In the genomic region with DNA sequence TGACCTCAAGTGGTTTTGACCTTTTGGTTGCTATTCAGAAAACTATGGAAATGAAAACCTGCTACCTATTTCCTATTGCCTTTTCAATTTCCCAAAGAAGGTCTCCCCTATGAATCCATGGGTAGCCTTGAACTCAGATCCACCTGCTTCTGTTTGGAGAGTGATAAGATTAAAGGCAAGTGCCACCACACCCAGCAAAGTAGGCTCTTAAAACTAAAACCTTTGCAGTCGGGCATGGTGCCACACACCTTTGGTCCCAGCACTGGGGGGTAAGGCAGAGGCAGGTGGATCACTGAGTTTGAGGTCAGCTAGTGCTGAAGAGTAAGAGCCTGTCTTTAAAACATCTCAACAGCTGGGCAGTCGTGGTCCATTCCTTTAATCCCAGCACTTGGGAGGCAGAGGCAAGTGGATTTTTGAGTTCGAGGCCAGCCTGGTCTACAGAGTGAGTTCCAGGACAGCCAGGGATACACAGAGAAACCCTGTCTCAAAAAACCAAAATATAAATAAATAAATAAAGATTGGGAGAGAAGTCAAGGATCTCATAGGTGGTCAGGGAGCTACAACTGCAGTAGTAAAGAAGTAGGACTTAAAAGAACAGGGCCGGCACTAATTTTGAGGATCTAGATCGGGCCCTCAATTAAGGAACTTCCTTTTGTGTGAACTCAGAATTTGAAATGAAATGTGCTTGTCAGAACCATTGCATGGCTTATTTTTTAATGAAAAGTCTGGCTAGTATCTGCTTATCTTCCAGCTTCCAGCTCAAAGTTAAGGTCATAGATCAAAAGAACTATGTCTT, we compare ENCODE assay signal across 8 mouse cellular contexts. TPM values are rescaled to one million over a fixed set of nuclear protein-coding genes. Genes with fewer than 3 reads are reported as not detected.
DNase-seq lines count a peak whose midpoint lies in the region; ATAC-seq and TF ChIP-seq lines count a peak whose summit lies in the region.

No protein-coding gene starts in this region.

- 0 out of 2 replicates have a peak, but pooled peaks cover 3% of the 10 kb centered on the region for H3K4me1 ChIP-seq in lung, embryonic 14.5 days (ENCODE audit: insufficient read depth)
- peaks cover 13% of the 10 kb centered on the region for H3K4me1 ChIP-seq in kidney, embryonic 15.5 days
- H3K4me1 ChIP-seq in midbrain, embryonic 15.5 days, result peaks cover 20% of the 10 kb centered on the region

- H3K36me3 ChIP-seq in lung, embryonic 14.5 days (ENCODE audit: insufficient read depth), result peaks cover 14% of the 10 kb centered on the region
- H3K36me3 ChIP-seq in kidney, embryonic 15.5 days, result peaks cover 18% of the 10 kb centered on the region
- 0 out of 2 replicates have a peak, but pooled peaks cover 9% of the 10 kb centered on the region for H3K36me3 ChIP-seq in midbrain, embryonic 15.5 days (replicated peaks)

- no peak for TF ChIP-seq CTCF in lung, embryonic 14.5 days (IDR thresholded peaks at IDR 0.05; ENCODE audit: low read depth)

- H3K27me3 ChIP-seq in lung, embryonic 14.5 days (ENCODE audit: insufficient read depth, low read length), result no peaks in the 10 kb centered on the region
- no peaks in the 10 kb centered on the region for H3K27me3 ChIP-seq in kidney, embryonic 15.5 days
- H3K27me3 ChIP-seq in midbrain, embryonic 15.5 days (replicated peaks), result no peaks in the 10 kb centered on the region

- peak overlapping the region; percentile 84 for H3K4me3 ChIP-seq in lung, embryonic 14.5 days (ENCODE audit: low read depth, low read length)
- peak overlapping the region; percentile 87 for H3K4me3 ChIP-seq in kidney, embryonic 15.5 days (replicated peaks)
- peak overlapping the region; percentile 98 for H3K4me3 ChIP-seq in midbrain, embryonic 15.5 days

- peak overlapping the region; percentile 82; the same call in 1 of the 2 replicates for H3K9ac ChIP-seq in lung, embryonic 14.5 days
- H3K9ac ChIP-seq in kidney, embryonic 15.5 days, result 0 out of 2 replicates have a peak overlapping the region, but pooled peaks have one; percentile 21
- 0 out of 2 replicates have a peak overlapping the region, but pooled peaks have one; percentile 93 for H3K9ac ChIP-seq in midbrain, embryonic 15.5 days

- intact Hi-C loops in left cerebral cortex, postnatal 4 days (cut with DNase I), result loop anchor here (5.0 kb wide), 1 partner anchor 103 kb away; no protein-coding TSS in a partner anchor

- WGBS in lung, embryonic 14.5 days, result 64% methylated on average over 5 of the region's 5 CpGs
- WGBS in kidney, embryonic 15.5 days, result 76% methylated on average over 5 of the region's 5 CpGs
- WGBS in midbrain, embryonic 15.5 days, result 75% methylated on average over 5 of the region's 5 CpGs

- no peaks in the 10 kb centered on the region for H3K9me3 ChIP-seq in lung, embryonic 14.5 days (ENCODE audit: low read depth, low read length)
- no peaks in the 10 kb centered on the region for H3K9me3 ChIP-seq in kidney, embryonic 15.5 days (replicated peaks)
- H3K9me3 ChIP-seq in midbrain, embryonic 15.5 days, result no peaks in the 10 kb centered on the region

- DNase-seq in lung, embryonic 14.5 days, result no peak
- no peak for DNase-seq in lung, postnatal 10 days
- DNase-seq in left cerebral cortex, adult 8-10 months (ENCODE audit: low spot score in 2 of 2), result no peak
- DNase-seq in left cerebral cortex, postnatal 4 days, result no peak
- no peak for DNase-seq in layer of hippocampus, postnatal 14 days (ENCODE audit: low spot score in 2 of 2)

- no peak for ATAC-seq in lung, embryonic 14.5 days (ENCODE audit: insufficient read depth)
- peak; percentile 51 for ATAC-seq in erythroblast, adult 5-6 weeks (replicated peaks; ENCODE audit: low FRiP score, poor library complexity, severe bottlenecking)
- ATAC-seq in kidney, embryonic 15.5 days (replicated peaks; ENCODE audit: low FRiP score), result no peak
- ATAC-seq in midbrain, embryonic 15.5 days (replicated peaks), result no peak

- peak overlapping the region; percentile 43; the same call in 1 of the 2 replicates for H3K27ac ChIP-seq in lung, embryonic 14.5 days (ENCODE audit: low read depth)
- H3K27ac ChIP-seq in kidney, embryonic 15.5 days, result no peak overlapping the region
- H3K27ac ChIP-seq in midbrain, embryonic 15.5 days, result no peak overlapping the region

- peak overlapping the region; percentile 89 for H3K4me2 ChIP-seq in lung, embryonic 14.5 days
- H3K4me2 ChIP-seq in kidney, embryonic 15.5 days, result peak overlapping the region; percentile 87
- peak overlapping the region; percentile 70 for H3K4me2 ChIP-seq in midbrain, embryonic 15.5 days

RNA-seq across cellular contexts. Expression of gene Tfrc, which starts 1.9 kb away (rescaled TPM):
- 64.5 and 71.2 TPM in 2 replicates for polyA plus RNA-seq in lung, embryonic 14.5 days (2014; fragmentation: Nextera tagmentation; extraction: Ambion mirVana)
- total RNA-seq in erythroblast, adult 5-6 weeks (2015; ENCODE audit: low replicate concordance), result 1,871 and 1,887 TPM in 2 replicates
- 2,733 and 3,492 TPM in 2 replicates for total RNA-seq in erythroblast, adult 5-6 weeks (2017; ENCODE audit: low replicate concordance)
- polyA plus RNA-seq in kidney, embryonic 15.5 days (2015; fragmentation: Nextera tagmentation; extraction: Ambion mirVana), result 50.2 and 50.7 TPM in 2 replicates
- polyA plus RNA-seq in midbrain, embryonic 15.5 days (2015; fragmentation: Nextera tagmentation; extraction: Ambion mirVana), result 33.0 and 35.6 TPM in 2 replicates
- total RNA-seq in left cerebral cortex, adult 8-10 months (2022), result 10 to 100 TPM; 70.9 to 85.1 (median 81.6) TPM
- 10 to 100 TPM; 77.2 to 90.3 TPM for total RNA-seq in left cerebral cortex, postnatal 4 days (2021)
- 100 to 1,000 TPM in 1 of 2 experiments, 10 to 100 TPM in 1; 83.5 to 111 TPM for total RNA-seq in layer of hippocampus, postnatal 14 days (2021)

RNA-seq across cellular contexts. Expression of gene Tnk2, which starts 33.0 kb away (rescaled TPM):
- polyA plus RNA-seq in lung, embryonic 14.5 days (2014; fragmentation: Nextera tagmentation; extraction: Ambion mirVana), result 20.0 and 21.6 TPM in 2 replicates
- 15.8 and 33.2 TPM in 2 replicates for total RNA-seq in erythroblast, adult 5-6 weeks (2015; ENCODE audit: low replicate concordance)
- 19.6 and 29.7 TPM in 2 replicates for total RNA-seq in erythroblast, adult 5-6 weeks (2017; ENCODE audit: low replicate concordance)
- polyA plus RNA-seq in kidney, embryonic 15.5 days (2015; fragmentation: Nextera tagmentation; extraction: Ambion mirVana), result 9.3 and 12.4 TPM in 2 replicates
- 22.0 and 24.2 TPM in 2 replicates for polyA plus RNA-seq in midbrain, embryonic 15.5 days (2015; fragmentation: Nextera tagmentation; extraction: Ambion mirVana)
- total RNA-seq in left cerebral cortex, adult 8-10 months (2022), result 100 to 1,000 TPM; 243 to 266 (median 252) TPM
- 10 to 100 TPM; 84.7 to 99.6 TPM for total RNA-seq in left cerebral cortex, postnatal 4 days (2021)
- total RNA-seq in layer of hippocampus, postnatal 14 days (2021), result 100 to 1,000 TPM; 120 to 124 TPM

Comparison
In these comparisons a context has a peak if more than half of its experiments do, and no peak if none do; other contexts are left out.
1. H3K9ac ChIP-seq: peak in every context shown above with its lines; median percentile 93 in midbrain, embryonic 15.5 days; 82 in lung, embryonic 14.5 days; 21 in kidney, embryonic 15.5 days.
2. RNA of gene Tfrc, which starts 1.9 kb away (total RNA-seq): 1,871 to 3,492 TPM in erythroblast, adult 5-6 weeks; 83.5 to 111 TPM in layer of hippocampus, postnatal 14 days, 77.2 to 90.3 TPM in left cerebral cortex, postnatal 4 days and 70.9 to 85.1 TPM in left cerebral cortex, adult 8-10 months; every median in the first group is over 10 times any median in the second.
3. Peak in every context shown above with its lines, with median percentiles within 50 percentile points of each other: H3K4me2 ChIP-seq and H3K4me3 ChIP-seq.